In genomic region chr1:186399762-186400161, GRCm38 (mm10) we compare ENCODE assay signal across 10 mouse cellular contexts.
DNase-seq lines count a peak whose midpoint lies in the region; ATAC-seq and TF ChIP-seq lines count a peak whose summit lies in the region.
"Had no signal": no experiment of that assay in that cellular context is flagged by ENCODE, and none has a peak within 500 bp of the region (broad histone marks: within the 10 kb centered on the region; RNA-seq: fewer than 3 reads in every experiment).

No protein-coding gene starts in this region.

- H3K27ac ChIP-seq in hindbrain, embryonic 14.5 days: no peak overlapping the region
- H3K27ac ChIP-seq in hindbrain, embryonic 12.5 days: no peak overlapping the region
- no peak overlapping the region for H3K27ac ChIP-seq in intestine, embryonic 16.5 days (ENCODE audit: low read length)
- H3K27ac ChIP-seq in cerebellum, adult 2 months (ENCODE audit: insufficient read depth, low read length): no peak overlapping the region

- no peak for TF ChIP-seq CTCF in cerebellum, adult 2 months (IDR thresholded peaks at IDR 0.05; ENCODE audit: borderline replicate concordance, insufficient read depth, low read depth, low read length)

- no peak overlapping the region for H3K4me3 ChIP-seq in hindbrain, embryonic 14.5 days (replicated peaks; ENCODE audit: low read length)
- H3K4me3 ChIP-seq in hindbrain, embryonic 12.5 days: no peak overlapping the region
- no peak overlapping the region for H3K4me3 ChIP-seq in intestine, embryonic 16.5 days (ENCODE audit: low read length)
- H3K4me3 ChIP-seq in cerebellum, adult 2 months (replicated peaks; ENCODE audit: insufficient read depth, low read depth, low read length): no peak overlapping the region
- H3K4me3 ChIP-seq: erythroblast, embryonic 14.5 days had no signal

- H3K36me3 ChIP-seq in hindbrain, embryonic 14.5 days (replicated peaks; ENCODE audit: control insufficient read depth, insufficient read depth): no peaks in the 10 kb centered on the region
- no peaks in the 10 kb centered on the region for H3K36me3 ChIP-seq in hindbrain, embryonic 12.5 days
- no peaks in the 10 kb centered on the region for H3K36me3 ChIP-seq in intestine, embryonic 16.5 days (ENCODE audit: control insufficient read depth, insufficient read depth, low read length)

- no peak overlapping the region for H3K9ac ChIP-seq in hindbrain, embryonic 14.5 days
- no peak overlapping the region for H3K9ac ChIP-seq in hindbrain, embryonic 12.5 days
- H3K9ac ChIP-seq in intestine, embryonic 16.5 days (ENCODE audit: low read depth, low read length): no peak overlapping the region

- no peak for ATAC-seq in hindbrain, embryonic 14.5 days (ENCODE audit: low FRiP score)
- ATAC-seq in hindbrain, embryonic 12.5 days (ENCODE audit: low FRiP score): no peak
- peak; percentile 64; the same call in 1 of the 2 replicates for ATAC-seq in intestine, embryonic 16.5 days

- no peaks in the 10 kb centered on the region for H3K27me3 ChIP-seq in hindbrain, embryonic 14.5 days (ENCODE audit: control insufficient read depth, insufficient read depth, low read length)
- no peaks in the 10 kb centered on the region; the same call in 1 of the 2 replicates for H3K27me3 ChIP-seq in hindbrain, embryonic 12.5 days
- H3K27me3 ChIP-seq in intestine, embryonic 16.5 days (replicated peaks; ENCODE audit: control insufficient read depth, insufficient read depth, low read length): no peaks in the 10 kb centered on the region
- no peaks in the 10 kb centered on the region for H3K27me3 ChIP-seq in cerebellum, adult 2 months (ENCODE audit: control insufficient read depth, insufficient read depth, low read length)

- TF ChIP-seq POLR2A in cerebellum, adult 2 months (IDR thresholded peaks at IDR 0.05; ENCODE audit: borderline replicate concordance, insufficient read depth, low read length): no peak

- WGBS in hindbrain, embryonic 14.5 days: 32% methylated on average over 8 of the region's 8 CpGs
- 49% methylated on average over 8 of the region's 8 CpGs for WGBS in hindbrain, embryonic 12.5 days
- WGBS in intestine, embryonic 16.5 days: 13% methylated on average over 8 of the region's 8 CpGs
- WGBS in cerebellum, adult 2 months: 38% methylated on average over 8 of the region's 8 CpGs

- no peaks in the 10 kb centered on the region for H3K9me3 ChIP-seq in hindbrain, embryonic 14.5 days (ENCODE audit: control insufficient read depth, low read length)
- no peaks in the 10 kb centered on the region for H3K9me3 ChIP-seq in hindbrain, embryonic 12.5 days (replicated peaks)
- H3K9me3 ChIP-seq in intestine, embryonic 16.5 days (ENCODE audit: control insufficient read depth, low read length): no peaks in the 10 kb centered on the region

- no peaks in the 10 kb centered on the region for H3K4me1 ChIP-seq in hindbrain, embryonic 14.5 days (replicated peaks; ENCODE audit: control insufficient read depth, insufficient read depth, low read length)
- H3K4me1 ChIP-seq in hindbrain, embryonic 12.5 days: no peaks in the 10 kb centered on the region
- peaks cover 3% of the 10 kb centered on the region; the same call in 1 of the 2 replicates for H3K4me1 ChIP-seq in intestine, embryonic 16.5 days (ENCODE audit: control insufficient read depth, insufficient read depth, low read length)
- H3K4me1 ChIP-seq in cerebellum, adult 2 months (ENCODE audit: control insufficient read depth, insufficient read depth, low read length): no peaks in the 10 kb centered on the region

- H3K4me2 ChIP-seq in hindbrain, embryonic 14.5 days (replicated peaks): no peak overlapping the region
- no peak overlapping the region for H3K4me2 ChIP-seq in hindbrain, embryonic 12.5 days (replicated peaks)
- no peak overlapping the region for H3K4me2 ChIP-seq in intestine, embryonic 16.5 days (ENCODE audit: low read depth, low read length)

- peak; percentile 28 for DNase-seq in hindbrain, embryonic 14.5 days (ENCODE audit: low spot score)
- DNase-seq in 3T3-L1 (ENCODE audit: low read depth, low spot score): peak; percentile 77
- peak; percentile 41 for DNase-seq in gastrocnemius, postnatal 25 days
- DNase-seq in cerebellum, adult 8-10 months: no peak
- DNase-seq in kidney, adult 11 months: no peak
- DNase-seq in cerebellum, adult 2 months: no peak
- DNase-seq: spleen, adult 18-20 months had no signal

Comparison
In these comparisons a context has a peak if more than half of its experiments do, and no peak if none do; other contexts are left out.
1. DNase-seq: peak in hindbrain, embryonic 14.5 days (single experiment), 3T3-L1 (single experiment) and gastrocnemius, postnatal 25 days (single experiment); none in cerebellum, adult 8-10 months (single experiment), kidney, adult 11 months (single experiment) and cerebellum, adult 2 months (0 of 2).